Mouse (Mus musculus) lung, postnatal 0 days (tissue): ENCODE measurements around the gene Pam.

Source experiments
- CTCF ChIP-seq: IDR thresholded peaks from 2 replicates; pipeline ENCODE4 v1.5.1; 2016; ENCODE audit warnings: antibody characterized with exemption, mild to moderate bottlenecking
- EP300 ChIP-seq: IDR thresholded peaks from 2 replicates; pipeline ENCODE4 v1.6.1; 2016; ENCODE audit warnings: antibody characterized with exemption, mild to moderate bottlenecking, control low read depth

DNA sequence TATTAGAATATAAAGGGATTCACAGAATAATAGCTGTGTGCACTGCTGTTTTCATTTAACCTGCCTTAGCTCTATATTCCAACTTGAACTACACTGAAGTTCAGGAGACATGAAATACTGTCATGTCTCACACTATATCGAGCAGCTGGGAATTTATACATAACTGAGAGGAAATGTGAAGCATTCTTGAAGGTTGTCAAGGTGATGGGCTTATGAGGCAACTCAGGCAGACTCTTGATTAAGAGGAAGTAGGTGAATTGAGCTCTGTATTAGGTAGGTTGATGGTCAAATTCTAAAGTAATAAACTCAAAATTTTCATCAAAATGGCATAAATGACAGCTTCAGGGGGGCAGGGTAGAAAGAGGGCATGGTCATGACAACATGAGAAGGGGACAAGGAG, 29.3 kb upstream of the Pam start:
- TF ChIP-seq CTCF = no peak
- TF ChIP-seq EP300 = no peak
